10 mouse cellular contexts compared by ENCODE assay signal in the genomic region with DNA sequence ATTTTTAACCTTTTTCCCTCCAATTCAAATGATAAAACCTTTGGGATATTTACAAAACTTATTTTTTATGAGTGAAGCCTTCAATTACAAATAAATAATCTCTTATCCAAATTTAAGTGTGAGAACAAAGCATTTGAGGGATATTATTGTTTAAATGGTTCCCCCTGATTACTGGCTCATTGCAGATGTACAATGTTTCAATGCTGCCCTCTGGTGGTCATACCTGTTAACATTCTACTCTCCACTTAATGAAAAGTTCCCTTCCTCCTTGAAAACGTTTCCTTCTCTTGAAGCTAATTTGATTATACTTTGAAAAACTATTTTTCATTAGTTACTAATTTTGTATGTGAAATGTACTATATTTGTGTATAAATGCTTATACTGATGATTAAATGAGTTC.
DNase-seq lines count a peak whose midpoint lies in the region; ATAC-seq and TF ChIP-seq lines count a peak whose summit lies in the region.
"Had no signal": no experiment of that assay in that cellular context is flagged by ENCODE, and none has a peak within 500 bp of the region (broad histone marks: within the 10 kb centered on the region; RNA-seq: fewer than 3 reads in every experiment).

No protein-coding gene starts in this region.

- H3K9ac ChIP-seq in liver, embryonic 14.5 days (replicated peaks), result no peak overlapping the region
- H3K9ac ChIP-seq in liver, embryonic 11.5 days (ENCODE audit: low read depth, low read length), result no peak overlapping the region
- H3K9ac ChIP-seq: liver, embryonic 15.5 days; stomach, embryonic 15.5 days had no signal

- DNase-seq in cerebellum, adult 8-10 months, result peak; percentile 10
- DNase-seq in liver, embryonic 14.5 days (ENCODE audit: low read depth in 3 of 3, low spot score in 3 of 3), result no peak
- DNase-seq in liver, embryonic 11.5 days (ENCODE audit: low spot score), result no peak
- DNase-seq in adipocyte (ENCODE audit: low spot score), result peak; percentile 59
- DNase-seq in induced T-regulatory cell, adult 2 months (ENCODE audit: low read depth), result peak; percentile 7
- DNase-seq in right cerebral cortex, postnatal 14 days, result peak; percentile 47
- DNase-seq in adrenal gland, postnatal 4 days (ENCODE audit: low spot score in 2 of 2), result no peak

- no peaks in the 10 kb centered on the region for H3K36me3 ChIP-seq in liver, embryonic 14.5 days (replicated peaks; ENCODE audit: control insufficient read depth, insufficient read depth, low read depth)
- H3K36me3 ChIP-seq in liver, embryonic 11.5 days (ENCODE audit: control insufficient read depth, insufficient read depth, low read length), result no peaks in the 10 kb centered on the region
- H3K36me3 ChIP-seq: liver, embryonic 15.5 days; stomach, embryonic 15.5 days had no signal

- H3K4me3 ChIP-seq in liver, embryonic 14.5 days (ENCODE audit: insufficient read depth in 1 of 2, low read depth in 2 of 2, low read length in 2 of 2), result no peak overlapping the region
- H3K4me3 ChIP-seq in liver, embryonic 11.5 days (ENCODE audit: low read depth, low read length), result no peak overlapping the region
- H3K4me3 ChIP-seq: liver, embryonic 15.5 days; stomach, embryonic 15.5 days had no signal

- H3K9me3 ChIP-seq in liver, embryonic 14.5 days (ENCODE audit: control insufficient read depth, low read length), result no peaks in the 10 kb centered on the region
- H3K9me3 ChIP-seq in liver, embryonic 11.5 days (ENCODE audit: control insufficient read depth, low read length), result no peaks in the 10 kb centered on the region
- H3K9me3 ChIP-seq: liver, embryonic 15.5 days; stomach, embryonic 15.5 days had no signal

- ATAC-seq in cerebellum, adult (ENCODE audit: insufficient number of reproducible peaks, low FRiP score, low TSS enrichment), result no peak
- no peak for ATAC-seq in liver, embryonic 14.5 days (ENCODE audit: insufficient read depth)
- no peak for ATAC-seq in liver, embryonic 11.5 days (replicated peaks; ENCODE audit: low FRiP score)

- WGBS in liver, embryonic 14.5 days (ENCODE audit: insufficient replicate concordance), result 12% methylated on average over 1 of the region's 1 CpGs
- 13% methylated on average over 1 of the region's 1 CpGs for WGBS in liver, embryonic 11.5 days

- H3K27ac ChIP-seq in liver, embryonic 14.5 days, result no peak overlapping the region
- no peak overlapping the region for H3K27ac ChIP-seq in liver, embryonic 11.5 days (ENCODE audit: low read depth, low read length)
- H3K27ac ChIP-seq: liver, embryonic 15.5 days; stomach, embryonic 15.5 days had no signal

- TF ChIP-seq EP300 in liver, embryonic 14.5 days (IDR thresholded peaks at IDR 0.05; ENCODE audit: low read depth), result no peak

- no peaks in the 10 kb centered on the region for H3K27me3 ChIP-seq in liver, embryonic 14.5 days (ENCODE audit: control insufficient read depth, insufficient read depth, low read length)
- H3K27me3 ChIP-seq in liver, embryonic 11.5 days (replicated peaks; ENCODE audit: control insufficient read depth, insufficient read depth, low read length), result no peaks in the 10 kb centered on the region
- H3K27me3 ChIP-seq: liver, embryonic 15.5 days; stomach, embryonic 15.5 days had no signal

- no peaks in the 10 kb centered on the region for H3K4me1 ChIP-seq in liver, embryonic 14.5 days (replicated peaks; ENCODE audit: control insufficient read depth in 2 of 2, insufficient read depth in 2 of 2, low read length in 1 of 2)
- no peaks in the 10 kb centered on the region for H3K4me1 ChIP-seq in liver, embryonic 11.5 days (replicated peaks; ENCODE audit: control insufficient read depth, insufficient read depth, low read length)
- H3K4me1 ChIP-seq: liver, embryonic 15.5 days; stomach, embryonic 15.5 days had no signal

- TF ChIP-seq CTCF in liver, embryonic 14.5 days (IDR thresholded peaks at IDR 0.05; ENCODE audit: low read depth), result peak; percentile 38; the same call in 1 of the 2 replicates

- no peak overlapping the region for H3K4me2 ChIP-seq in liver, embryonic 14.5 days (ENCODE audit: low read depth)
- H3K4me2 ChIP-seq in liver, embryonic 11.5 days, result no peak overlapping the region
- H3K4me2 ChIP-seq: liver, embryonic 15.5 days; stomach, embryonic 15.5 days had no signal

Comparison
In these comparisons a context has a peak if more than half of its experiments do, and no peak if none do; other contexts are left out.
1. DNase-seq: peak in cerebellum, adult 8-10 months (single experiment), adipocyte (single experiment), induced T-regulatory cell, adult 2 months (single experiment) and right cerebral cortex, postnatal 14 days (single experiment); none in liver, embryonic 14.5 days (0 of 3), liver, embryonic 11.5 days (single experiment) and adrenal gland, postnatal 4 days (0 of 2).